Mouse (Mus musculus) lung, postnatal 0 days (tissue): ENCODE measurements at regions not wholly inside any gene's neighbourhood (a gene's known extent, or its start where the extent isn't known, plus 50 kb on each side); places are given as distances from the start of the nearest gene placed in this dataset.

Source experiments
- ATAC-seq: fragments of 200-750 bp; cut with Nextera tagmentation; 2 replicates; pipeline ENCODE4 v1.8.0; 2017; ENCODE audit warnings: moderate library complexity
- DNase-seq: peaks from one replicate; pipeline ENCODE4 v3.0.0-alpha.2; 2016; ENCODE audit warnings: low spot score
- H3K27ac ChIP-seq: fragments of 300-500 bp; sonication (generic); 2 replicates; pipeline ENCODE4 v1.5.1; 2014; ENCODE audit warnings: antibody characterized with exemption, mild to moderate bottlenecking, low read length, mixed read lengths
- H3K27me3 ChIP-seq: fragments of 300-500 bp; sonication (generic); replicated peaks from 2 replicates; pipeline ENCODE4 v1.6.1; 2014; ENCODE audit warnings: low read length, mixed read lengths; ENCODE audit not compliant: insufficient read depth
- H3K36me3 ChIP-seq: fragments of 300-500 bp; sonication (generic); 2 replicates; pipeline ENCODE4 v1.6.1; 2014; ENCODE audit warnings: low read length, mixed read lengths; ENCODE audit not compliant: insufficient read depth
- H3K4me1 ChIP-seq: fragments of 300-500 bp; sonication (generic); 2 replicates; pipeline ENCODE4 v1.6.1; 2014; ENCODE audit warnings: antibody characterized with exemption, low read depth, low read length, mixed read lengths; ENCODE audit not compliant: insufficient read depth
- H3K4me2 ChIP-seq: fragments of 300-500 bp; sonication (generic); replicated peaks from 2 replicates; pipeline ENCODE4 v1.6.1; 2014; ENCODE audit warnings: low read depth, mild to moderate bottlenecking, low read length, moderate library complexity, mixed read lengths
- H3K4me3 ChIP-seq: fragments of 300-500 bp; sonication (generic); 2 replicates; pipeline ENCODE4 v1.5.1; 2014; ENCODE audit warnings: low read depth, low read length
- H3K9ac ChIP-seq: fragments of 300-500 bp; sonication (generic); replicated peaks from 2 replicates; pipeline ENCODE4 v1.6.1; 2014; ENCODE audit warnings: low read depth, mild to moderate bottlenecking
- H3K9me3 ChIP-seq: fragments of 300-500 bp; sonication (generic); 2 replicates; pipeline ENCODE4 v1.6.1; 2016; ENCODE audit warnings: low read length, mixed read lengths
- CTCF ChIP-seq: IDR thresholded peaks from 2 replicates; pipeline ENCODE4 v1.5.1; 2016; ENCODE audit warnings: antibody characterized with exemption, mild to moderate bottlenecking
- EP300 ChIP-seq: IDR thresholded peaks from 2 replicates; pipeline ENCODE4 v1.6.1; 2016; ENCODE audit warnings: antibody characterized with exemption, mild to moderate bottlenecking, control low read depth
- WGBS: fragments of 180-500 bp; shearing (Covaris S2); extraction: QIAGEN DNeasy Blood & Tissue Kit; methylation state at CpG from one replicate; pipeline ENCODE4 v1.1.7; 2014; 5-methylcytosine and 5-hydroxymethylcytosine counted together

DNA sequence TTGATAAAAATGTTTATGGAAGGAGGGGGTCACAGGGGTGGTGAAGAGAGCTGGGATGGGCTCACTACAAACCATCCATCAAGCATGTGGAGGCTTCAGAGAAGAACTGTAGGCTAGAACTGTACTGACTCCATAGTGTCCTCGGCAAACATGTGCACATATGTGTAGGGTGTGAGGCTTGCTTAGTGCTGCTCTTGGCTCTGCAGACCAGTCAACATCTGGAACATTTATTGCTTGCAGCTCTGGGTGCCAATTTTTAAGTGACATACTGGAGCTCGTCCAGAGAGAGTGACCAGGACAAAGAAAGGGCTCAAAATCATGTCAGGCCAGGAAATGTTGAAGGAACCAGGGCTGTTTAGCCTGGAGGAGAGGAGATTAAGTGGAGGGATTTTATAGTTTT, 588.7 kb upstream of the 2610301B20Rik start:
- no peak overlapping the region for H3K27ac ChIP-seq
- WGBS: 27% methylated on average over 2 of the region's 2 CpGs
- no peak overlapping the region for H3K4me3 ChIP-seq
- no peaks in the 10 kb centered on the region for H3K4me1 ChIP-seq
- TF ChIP-seq EP300 (no peak), CTCF (no peak)
- peak; percentile 32; the same call in 1 of the 2 replicates for ATAC-seq
- H3K9me3 ChIP-seq: no peaks in the 10 kb centered on the region
- H3K9ac ChIP-seq: no peak overlapping the region
- H3K27me3 ChIP-seq: no peaks in the 10 kb centered on the region
- no peak overlapping the region for H3K4me2 ChIP-seq
- H3K36me3 ChIP-seq: no peaks in the 10 kb centered on the region
- DNase-seq: peak; percentile 62

DNA sequence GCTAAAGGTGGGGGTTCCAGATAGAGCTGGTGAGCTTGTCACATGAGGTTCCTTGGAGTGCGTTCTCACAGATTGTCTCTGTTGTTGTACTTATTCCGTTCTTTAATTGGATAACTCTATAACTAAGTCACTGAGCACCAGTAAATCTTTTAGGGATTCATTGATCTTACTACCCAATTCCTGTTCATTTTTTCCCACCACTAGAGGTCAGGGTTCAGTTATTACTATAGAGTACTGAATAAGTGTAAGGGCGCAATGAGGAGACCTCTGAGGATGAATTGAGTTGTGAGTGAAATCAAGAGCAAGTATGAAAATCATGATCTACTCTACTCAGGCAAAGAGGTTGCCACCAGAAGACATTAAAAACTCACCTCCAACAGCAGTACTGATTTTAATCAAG, 584.0 kb upstream of the 2610301B20Rik start:
- peak; percentile 22 for DNase-seq
- no peaks in the 10 kb centered on the region for H3K36me3 ChIP-seq

DNA sequence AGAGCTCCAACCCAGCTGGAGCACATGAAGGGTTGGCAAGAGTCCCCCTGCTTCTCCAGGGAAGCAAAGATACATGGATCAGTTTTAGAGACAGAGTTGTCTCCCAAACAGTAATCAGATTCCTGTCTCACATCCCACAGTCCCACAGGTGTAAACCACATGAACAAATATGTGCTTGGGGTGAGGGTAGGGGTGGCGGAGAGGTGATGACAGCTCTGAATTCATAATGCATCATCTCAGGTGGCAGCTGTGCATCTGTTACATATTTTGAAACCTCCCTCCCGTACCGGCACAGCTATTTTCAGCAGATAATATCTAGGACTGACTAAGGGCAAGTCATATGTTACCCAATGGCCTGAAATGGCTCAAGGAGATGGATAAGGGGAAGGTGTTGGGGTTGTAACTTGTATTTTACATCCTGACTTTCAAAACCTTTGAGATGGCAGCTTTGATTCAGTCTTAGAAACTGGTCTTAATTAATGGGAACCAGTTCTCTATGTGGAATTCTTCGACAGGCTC, 579.2 kb upstream of the 2610301B20Rik start:
- TF ChIP-seq EP300 (no peak), CTCF (no peak)
- H3K4me2 ChIP-seq: no peak overlapping the region
- no peaks in the 10 kb centered on the region for H3K36me3 ChIP-seq
- DNase-seq (no peak), ATAC-seq (no peak)
- no peak overlapping the region for H3K4me3 ChIP-seq
- H3K27me3 ChIP-seq: no peaks in the 10 kb centered on the region
- H3K4me1 ChIP-seq: no peaks in the 10 kb centered on the region
- 60% methylated on average over 4 of the region's 4 CpGs for WGBS
- H3K9ac ChIP-seq: no peak overlapping the region
- H3K27ac ChIP-seq: no peak overlapping the region
- no peaks in the 10 kb centered on the region for H3K9me3 ChIP-seq

More for the DNA sequence above, 584.0 kb upstream of the 2610301B20Rik start:
- H3K4me1 ChIP-seq: no peaks in the 10 kb centered on the region
- H3K9ac ChIP-seq: no peak overlapping the region
- no peaks in the 10 kb centered on the region for H3K9me3 ChIP-seq
- no peaks in the 10 kb centered on the region for H3K27me3 ChIP-seq
- no peak overlapping the region for H3K4me2 ChIP-seq
- WGBS: 73% methylated on average over 3 of the region's 3 CpGs
- H3K27ac ChIP-seq: no peak overlapping the region
- H3K4me3 ChIP-seq: no peak overlapping the region
- TF ChIP-seq CTCF (peak; percentile 42), EP300 (no peak)
- ATAC-seq: no peak

DNA sequence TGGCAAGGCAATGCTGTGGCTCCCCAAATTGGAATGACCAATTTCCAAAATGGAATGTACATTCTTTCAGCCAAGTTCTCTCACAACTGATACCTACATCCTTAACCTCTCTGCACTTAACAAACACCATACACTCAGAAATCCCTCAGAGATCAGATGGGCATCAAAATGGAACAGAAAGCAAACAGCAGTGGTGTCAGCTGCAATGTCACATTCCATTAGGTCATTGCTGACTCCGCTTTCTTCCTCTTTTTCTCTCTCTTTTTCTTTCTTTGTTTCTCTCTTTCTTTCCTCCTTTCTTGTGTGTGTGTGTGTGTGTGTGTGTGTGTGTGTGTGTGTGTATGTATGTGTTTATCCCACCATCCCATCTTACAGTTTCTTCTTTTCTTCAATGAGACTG, 578.1 kb upstream of the 2610301B20Rik start:
- no peak overlapping the region for H3K27ac ChIP-seq
- H3K9ac ChIP-seq: no peak overlapping the region
- no peaks in the 10 kb centered on the region for H3K4me1 ChIP-seq
- WGBS: 83% methylated on average over 1 of the region's 1 CpGs
- no peak overlapping the region for H3K4me3 ChIP-seq
- DNase-seq (no peak), ATAC-seq (no peak)
- TF ChIP-seq EP300 (no peak), CTCF (no peak)
- no peaks in the 10 kb centered on the region for H3K36me3 ChIP-seq
- no peaks in the 10 kb centered on the region for H3K9me3 ChIP-seq
- H3K27me3 ChIP-seq: no peaks in the 10 kb centered on the region
- H3K4me2 ChIP-seq: no peak overlapping the region

DNA sequence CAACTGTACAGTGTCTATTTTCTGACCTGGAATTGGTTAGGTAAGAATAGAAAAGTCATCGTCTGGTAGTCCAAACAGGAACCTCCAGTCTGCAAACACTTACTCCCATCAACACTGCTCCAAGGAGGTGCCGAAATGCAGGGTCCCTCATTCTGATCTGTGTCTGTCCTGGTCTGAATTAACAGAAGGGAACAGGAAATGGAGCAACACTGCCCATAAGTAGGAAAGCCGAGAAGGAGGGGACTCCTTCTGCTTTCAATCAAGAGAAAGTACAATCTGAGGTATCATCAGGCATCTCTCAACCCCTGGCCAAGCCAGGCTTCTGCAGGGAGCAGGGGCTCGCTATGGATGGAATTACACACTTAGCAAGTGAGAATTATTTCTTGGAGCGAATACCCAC, 562.4 kb upstream of the 2610301B20Rik start:
- ATAC-seq (no peak), DNase-seq (no peak)
- no peaks in the 10 kb centered on the region for H3K27me3 ChIP-seq
- H3K4me3 ChIP-seq: no peak overlapping the region
- H3K9me3 ChIP-seq: no peaks in the 10 kb centered on the region
- no peak for TF ChIP-seq CTCF
- no peak for TF ChIP-seq EP300
- H3K27ac ChIP-seq: no peak overlapping the region
- WGBS: 44% methylated on average over 5 of the region's 5 CpGs
- H3K4me1 ChIP-seq: no peaks in the 10 kb centered on the region
- no peaks in the 10 kb centered on the region for H3K36me3 ChIP-seq
- H3K4me2 ChIP-seq: no peak overlapping the region
- H3K9ac ChIP-seq: no peak overlapping the region

DNA sequence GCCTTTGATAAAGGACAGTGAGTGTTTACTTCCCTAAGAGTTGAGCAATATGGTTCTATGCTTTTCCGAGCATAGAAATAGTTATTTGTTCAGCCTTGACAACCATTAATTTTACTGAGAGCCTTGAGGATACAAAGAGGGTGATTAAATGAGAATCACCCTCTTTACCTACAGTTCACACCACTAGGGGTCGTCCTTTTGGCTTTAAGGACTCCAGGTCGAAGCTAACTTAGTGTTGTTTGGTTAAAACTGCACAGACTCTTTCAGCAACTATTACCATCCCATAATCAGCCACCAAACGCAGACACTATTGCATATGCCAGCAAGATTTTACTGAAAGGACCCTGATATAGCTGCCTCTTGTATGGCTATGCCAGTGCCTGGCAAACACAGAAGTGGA, 559.2 kb upstream of the 2610301B20Rik start:
- ATAC-seq (no peak), DNase-seq (no peak)
- Histone ChIP-seq H3K4me1 (no peaks in the 10 kb centered on the region), H3K9ac (no peak overlapping the region), H3K9me3 (no peaks in the 10 kb centered on the region), H3K27me3 (no peaks in the 10 kb centered on the region), H3K4me2 (no peak overlapping the region), H3K36me3 (no peaks in the 10 kb centered on the region), H3K27ac (no peak overlapping the region), H3K4me3 (no peak overlapping the region)
- no peak for TF ChIP-seq EP300
- no peak for TF ChIP-seq CTCF
- 59% methylated on average over 4 of the region's 4 CpGs for WGBS

DNA sequence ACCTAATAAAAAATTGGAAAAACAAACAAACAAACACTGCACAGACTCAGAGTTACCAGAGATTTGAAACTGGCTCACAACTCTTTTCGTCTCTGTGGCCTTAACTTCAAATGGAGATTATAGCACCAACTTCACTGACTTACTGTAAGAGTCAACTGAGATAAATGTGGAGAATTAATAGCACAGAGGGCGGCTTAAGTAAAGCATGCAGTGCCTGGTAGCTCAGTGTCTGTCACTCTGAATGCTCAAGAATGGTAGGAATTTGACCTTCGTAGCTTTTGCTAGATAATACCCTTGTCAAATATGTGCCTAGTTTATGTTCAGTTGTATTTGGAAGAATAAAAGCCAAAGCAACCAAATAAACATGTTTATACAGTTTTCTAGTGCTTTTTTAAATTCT, 558.4 kb upstream of the 2610301B20Rik start:
- no peaks in the 10 kb centered on the region for H3K27me3 ChIP-seq
- no peaks in the 10 kb centered on the region for H3K9me3 ChIP-seq
- no peak overlapping the region for H3K9ac ChIP-seq
- DNase-seq (no peak), ATAC-seq (no peak)
- no peak overlapping the region for H3K4me2 ChIP-seq
- no peaks in the 10 kb centered on the region for H3K36me3 ChIP-seq
- TF ChIP-seq EP300 (no peak), CTCF (no peak)
- WGBS: 45% methylated on average over 3 of the region's 3 CpGs
- no peak overlapping the region for H3K27ac ChIP-seq
- H3K4me3 ChIP-seq: no peak overlapping the region
- H3K4me1 ChIP-seq: no peaks in the 10 kb centered on the region
